Mouse (Mus musculus): ENCODE data around the gene Yap1.
A peak's percentile ranks its signal among the peaks of the same experiment; 100 is the strongest.

Gene Yap1

DNA sequence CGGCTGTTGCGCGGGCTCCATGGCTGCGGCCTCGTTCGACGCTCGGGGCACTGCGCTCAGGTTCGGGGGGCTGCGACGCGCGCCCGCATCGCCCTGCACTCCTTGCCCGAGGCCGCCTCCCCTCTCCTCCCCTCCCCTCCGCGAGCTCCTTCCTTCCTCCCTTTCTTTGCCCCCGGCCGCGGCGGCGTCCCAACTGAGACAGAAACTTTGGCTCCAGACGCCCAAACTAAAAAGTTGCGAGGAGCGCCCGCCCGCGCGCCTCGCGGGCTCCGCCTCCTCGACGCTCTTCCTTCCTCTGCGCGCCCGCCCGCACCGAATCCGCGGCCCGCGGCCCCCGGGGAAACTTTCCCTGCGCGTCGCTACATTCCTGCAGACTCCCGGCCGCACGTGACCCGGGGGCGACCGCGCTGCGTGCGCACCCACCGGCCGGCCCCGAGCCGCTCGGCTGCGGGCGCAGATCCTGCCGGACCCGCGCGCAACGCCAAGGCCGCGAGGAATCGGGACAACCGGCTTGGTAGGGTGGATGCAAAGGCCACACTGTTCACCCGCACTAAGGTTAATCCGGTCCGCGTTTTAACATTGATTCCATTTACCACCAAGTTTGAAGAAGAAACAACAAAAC lies at the start of gene Yap1:
Gene Yap1 (minus strand): TSS at position 227 of the 622 bp plus-strand sequence.
- DNase-seq (ENCODE audit: low read depth, low spot score): peak; percentile 12

- DNase-seq (ENCODE audit: low read depth, low spot score): no peak
These were observed 38.6 kb upstream of the Yap1 start for GRCm38 (mm10) chr9:8043044-8043387.

- DNase-seq (ENCODE audit: low read depth, low spot score): peak; percentile 92
These were observed 38.1 kb upstream of the Yap1 start, which contains the start of gene Cfap300 for GRCm38 (mm10) chr9:8042338-8043043. TSS of gene Cfap300 (minus strand) at chr9:8042823.

DNA sequence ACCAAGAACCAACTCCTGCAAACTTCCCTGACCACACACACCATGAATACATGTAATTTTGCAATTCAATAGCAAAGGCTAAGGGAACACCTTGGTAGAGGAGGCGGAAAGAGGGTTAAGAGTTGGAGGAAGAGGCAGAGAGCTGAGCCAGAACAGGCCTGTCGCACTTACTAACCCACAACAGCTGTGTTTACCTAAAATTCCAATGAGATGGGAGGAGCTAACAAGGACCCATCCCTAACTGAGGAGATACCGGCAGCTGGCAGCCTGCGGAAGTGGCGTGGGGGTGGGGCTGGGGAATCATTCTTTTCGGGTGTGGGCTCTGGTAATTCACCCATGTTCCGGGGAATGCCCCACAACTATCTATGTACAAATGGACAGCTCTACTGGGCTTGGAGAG lies 31.1 kb upstream of the Yap1 start:
- DNase-seq (ENCODE audit: low read depth, low spot score): no peak

- no peak for DNase-seq (ENCODE audit: low read depth, low spot score)
These were observed 30.7 kb upstream of the Yap1 start for GRCm38 (mm10) chr9:8035091-8035490.

- no peak for DNase-seq (ENCODE audit: low read depth, low spot score)
These were observed 29.7 kb upstream of the Yap1 start for GRCm38 (mm10) chr9:8034143-8034542.

DNA sequence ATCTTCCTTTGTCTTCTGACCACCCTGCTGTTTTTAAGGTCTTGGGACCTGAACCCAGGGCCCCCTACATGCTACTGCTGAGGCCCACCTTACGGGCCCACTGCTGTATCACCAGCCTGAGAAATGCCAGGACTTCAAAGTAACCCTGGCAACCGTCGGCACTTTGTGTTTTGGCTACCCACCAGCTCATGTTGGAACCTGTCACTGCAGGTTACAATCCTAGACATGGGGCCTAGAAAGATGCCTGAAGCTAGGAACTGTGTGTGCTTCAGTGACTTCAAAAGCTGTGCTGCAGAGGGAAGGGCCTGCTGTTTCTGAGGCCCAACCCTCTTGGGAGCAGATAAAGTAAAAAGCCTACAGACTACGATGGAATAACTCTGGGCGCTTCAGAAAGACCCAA lies 28.5 kb upstream of the Yap1 start:
- no peak for DNase-seq (ENCODE audit: low read depth, low spot score)

DNA sequence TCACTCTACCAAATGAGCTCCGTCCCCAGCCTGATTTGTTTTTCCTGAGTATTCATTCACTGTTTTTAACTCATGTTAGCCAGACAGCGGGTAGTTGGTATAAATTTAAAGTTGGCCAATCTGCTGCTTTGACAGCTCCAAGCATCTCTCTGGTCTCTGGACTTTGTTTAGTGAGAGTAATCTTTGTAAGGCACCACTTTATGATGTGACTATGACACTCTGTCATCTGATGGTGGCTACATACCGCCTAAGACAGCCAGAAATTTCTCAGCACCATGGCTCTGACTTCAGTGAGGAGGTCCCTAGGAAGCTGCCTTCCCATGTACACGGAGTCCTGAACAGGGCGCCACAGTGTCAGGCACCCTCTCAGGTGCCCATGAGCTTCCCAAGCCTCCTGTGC lies 14.2 kb upstream of the Yap1 start:
- DNase-seq (ENCODE audit: low read depth, low spot score): no peak

- DNase-seq (ENCODE audit: low read depth, low spot score): no peak
These were observed 13.0 kb upstream of the Yap1 start for GRCm38 (mm10) chr9:8017253-8017913.

DNA sequence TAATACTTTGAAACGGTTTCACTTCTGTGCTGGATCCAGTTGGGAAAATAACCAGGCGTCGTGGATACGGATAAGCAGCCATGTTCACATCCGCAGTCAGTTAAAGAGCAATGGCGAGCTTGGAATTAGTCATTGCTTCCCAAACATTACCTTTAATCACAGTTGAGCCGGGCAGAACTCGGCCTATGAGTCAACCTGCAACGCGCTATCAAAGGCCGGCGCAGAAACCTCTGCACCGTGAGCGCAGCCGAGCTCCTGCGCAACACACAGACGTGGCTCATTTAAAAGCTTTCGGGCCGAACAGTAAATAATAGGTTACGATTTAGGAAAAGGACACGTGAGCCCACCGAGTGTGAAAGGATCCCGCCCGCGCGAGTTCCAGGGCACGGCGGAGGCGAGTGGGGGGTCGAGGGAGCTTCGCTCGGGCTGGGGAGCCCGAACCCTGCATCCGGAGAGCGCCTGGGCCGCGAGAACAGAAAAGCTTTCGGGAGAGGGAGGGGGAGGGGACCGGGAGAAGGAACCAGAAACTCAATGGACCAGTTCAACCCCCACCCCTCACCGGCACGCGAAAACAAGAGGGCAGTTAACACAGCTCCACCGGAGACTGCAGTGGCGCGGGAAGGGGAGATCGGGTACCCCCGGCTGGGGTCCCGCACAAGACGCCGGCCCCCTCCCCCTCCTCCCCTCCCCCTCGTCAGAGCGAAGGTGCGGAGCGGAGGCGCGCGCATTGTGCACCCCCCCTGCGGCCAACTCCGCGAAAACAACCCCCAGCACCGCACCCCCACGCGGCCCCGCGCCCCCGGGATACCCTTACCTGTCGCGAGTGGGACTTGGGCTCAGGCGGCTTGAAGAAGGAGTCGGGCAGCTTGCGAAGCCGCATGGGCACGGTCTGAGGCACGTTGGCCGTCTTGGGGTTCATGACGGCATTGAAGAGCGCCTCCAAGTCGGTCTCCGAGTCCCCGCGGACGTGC lies 810 bp downstream of the Yap1 start:
- DNase-seq (ENCODE audit: low read depth, low spot score): no peak

DNA sequence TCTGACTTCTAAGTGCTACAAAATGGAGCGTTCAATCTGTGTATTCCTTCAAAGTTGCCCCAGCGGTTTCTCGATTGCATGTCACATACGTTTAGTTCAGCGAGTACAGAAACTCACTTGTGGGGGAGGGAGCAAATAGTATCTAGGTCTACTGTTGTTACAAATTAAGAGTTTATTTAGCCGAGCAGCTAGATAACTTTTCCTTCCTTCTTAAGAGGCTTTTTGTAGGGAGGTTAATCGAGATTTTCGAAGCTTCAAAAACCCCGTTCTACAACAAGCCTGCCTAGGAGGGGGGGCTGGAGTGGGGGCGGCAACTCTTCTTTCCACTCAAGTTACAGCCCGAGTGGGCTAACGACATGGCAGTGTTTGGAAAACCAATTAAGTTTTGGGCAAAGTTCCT lies 1.6 kb downstream of the Yap1 start:
- DNase-seq (ENCODE audit: low read depth, low spot score): no peak

GRCm38 (mm10) chr9:8001352-8001751 lies 3.0 kb downstream of the Yap1 start:
- no peak for DNase-seq (ENCODE audit: low read depth, low spot score)

- DNase-seq (ENCODE audit: low read depth, low spot score): no peak
These were observed 10.1 kb downstream of the Yap1 start for GRCm38 (mm10) chr9:7994275-7994674.

- DNase-seq (ENCODE audit: low read depth, low spot score): no peak
These were observed 11.7 kb downstream of the Yap1 start for GRCm38 (mm10) chr9:7992651-7993050.

GRCm38 (mm10) chr9:7990897-7991296 lies 13.5 kb downstream of the Yap1 start:
- DNase-seq (ENCODE audit: low read depth, low spot score): no peak

DNA sequence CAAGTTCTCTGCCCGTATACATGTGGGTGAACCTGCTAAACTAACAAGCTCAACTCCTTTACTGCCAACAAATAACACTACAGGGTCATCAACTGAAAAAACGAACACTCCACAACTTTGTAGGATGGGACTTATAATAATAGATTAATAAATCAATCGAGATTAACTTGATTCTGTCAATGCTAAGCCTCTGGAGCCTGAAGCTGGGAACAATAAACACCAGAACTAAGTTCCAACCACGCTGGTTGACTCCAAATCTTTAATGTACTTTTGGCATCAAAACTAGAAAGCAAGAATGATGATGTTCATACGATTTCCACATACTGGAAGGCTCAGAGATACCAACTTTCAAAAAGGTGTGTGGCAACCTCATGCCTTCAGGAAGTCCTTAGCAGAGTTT lies 17.3 kb downstream of the Yap1 start:
- DNase-seq (ENCODE audit: low read depth, low spot score): no peak

- no peak for DNase-seq (ENCODE audit: low read depth, low spot score)
These were observed 20.1 kb downstream of the Yap1 start for GRCm38 (mm10) chr9:7984287-7984686.

DNA sequence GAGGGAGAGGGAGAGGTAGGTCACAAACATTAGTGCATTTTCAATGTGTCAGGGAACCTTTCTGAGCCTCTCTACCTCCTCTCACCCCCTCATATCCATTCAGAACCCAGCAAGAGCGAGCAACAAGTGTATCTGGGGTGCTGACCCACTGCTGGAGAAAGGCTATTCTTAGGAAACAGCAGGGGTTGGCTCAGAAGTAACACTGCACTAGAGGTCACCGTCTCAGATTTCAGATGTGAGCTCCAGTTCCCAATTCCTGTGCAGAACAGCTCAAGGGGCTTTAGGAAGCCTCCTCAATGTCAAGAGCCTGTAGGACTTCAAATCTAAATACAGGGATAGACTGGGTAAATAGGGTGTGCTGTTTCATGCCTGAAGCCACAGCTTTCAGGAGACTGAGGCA lies 20.7 kb downstream of the Yap1 start:
- DNase-seq (ENCODE audit: low read depth, low spot score): no peak

DNA sequence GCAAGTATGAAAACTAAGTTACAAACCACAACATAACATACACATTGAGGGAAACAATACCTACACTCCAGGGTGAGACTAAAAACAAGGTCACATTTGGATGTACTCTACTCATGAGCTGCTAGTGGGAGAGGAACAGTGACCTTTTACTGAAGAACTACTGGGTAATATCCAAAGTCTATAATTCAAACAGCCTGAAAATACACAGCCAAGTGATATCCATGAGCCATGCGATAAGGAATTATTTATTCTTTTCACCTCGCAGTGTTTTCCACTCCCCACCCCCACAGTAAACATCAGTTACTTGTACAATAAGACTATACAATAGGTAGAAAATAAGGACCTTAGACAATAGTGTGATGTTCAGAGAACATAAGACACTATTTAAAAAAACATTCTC lies 24.2 kb downstream of the Yap1 start:
- DNase-seq (ENCODE audit: low read depth, low spot score): no peak

DNA sequence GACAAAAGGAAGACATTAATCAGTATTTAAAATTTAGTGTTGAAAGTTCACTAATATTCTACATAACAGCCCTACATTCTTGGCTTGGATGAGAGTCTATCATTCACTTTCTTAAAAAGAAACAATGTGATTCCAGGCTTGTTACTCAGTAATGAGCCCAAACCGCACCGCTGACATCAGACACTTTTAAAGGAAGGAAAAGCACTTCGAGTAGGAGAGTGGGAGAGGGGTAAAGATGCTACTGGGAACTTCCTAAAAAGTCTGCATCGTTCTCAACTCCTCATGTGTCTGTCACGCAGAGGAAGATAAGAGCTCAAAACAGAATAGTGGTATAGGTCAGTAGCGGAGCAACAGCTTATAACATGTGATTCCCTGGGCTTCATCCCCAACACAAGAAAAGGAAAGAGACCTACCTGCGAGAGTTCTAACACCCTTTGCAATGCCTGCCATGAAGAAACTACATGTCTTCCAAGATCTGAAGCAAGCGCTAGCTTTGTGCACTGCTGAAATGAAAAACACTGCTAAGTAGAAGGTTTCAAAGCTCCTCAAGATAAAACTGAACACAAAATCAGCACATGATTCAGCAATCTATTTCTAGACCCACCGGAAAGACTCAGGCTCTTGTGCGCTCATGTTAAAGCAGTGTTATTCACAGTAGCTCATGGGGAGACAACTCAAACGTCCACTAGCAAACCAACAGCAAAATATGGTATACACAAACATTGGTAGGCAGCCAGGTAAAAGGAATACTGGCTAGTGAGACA lies 25.1 kb downstream of the Yap1 start:
- no peak for DNase-seq (ENCODE audit: low read depth, low spot score)

DNA sequence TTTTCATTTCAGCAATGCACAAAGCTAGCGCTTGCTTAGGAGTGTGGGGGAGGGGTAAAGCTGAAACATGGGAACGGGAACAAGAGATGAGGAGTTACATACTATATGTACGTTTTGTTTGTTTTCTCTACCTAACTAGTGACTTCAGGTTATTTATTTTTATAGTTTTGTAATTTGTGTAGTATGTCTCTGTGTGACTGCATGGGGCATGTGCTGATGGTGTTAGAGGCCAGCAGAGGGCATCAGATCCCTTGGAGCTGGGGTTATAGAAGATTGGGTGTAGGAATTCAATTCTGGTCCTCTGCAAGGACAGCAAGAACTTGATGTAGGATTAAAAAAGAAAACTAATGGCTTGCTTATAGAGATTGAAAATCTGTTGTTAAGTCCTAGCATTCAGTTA lies 25.9 kb downstream of the Yap1 start:
- no peak for DNase-seq (ENCODE audit: low read depth, low spot score)

All from telencephalon, adult 2 months (tissue).